In genomic region chr12:12063910-12064309, GRCm38 (mm10) we compare ENCODE assay signal across 15 mouse cellular contexts.
DNase-seq lines count a peak whose midpoint lies in the region; ATAC-seq and TF ChIP-seq lines count a peak whose summit lies in the region.
"Had no signal": no experiment of that assay in that cellular context is flagged by ENCODE, and none has a peak within 500 bp of the region (broad histone marks: within the 10 kb centered on the region; RNA-seq: fewer than 3 reads in every experiment).

No protein-coding gene starts in this region.

- H3K9me3 ChIP-seq in heart, embryonic 10.5 days, result no peaks in the 10 kb centered on the region
- H3K9me3 ChIP-seq in liver, embryonic 11.5 days (ENCODE audit: control insufficient read depth, low read length), result no peaks in the 10 kb centered on the region
- H3K9me3 ChIP-seq: heart, embryonic 12.5 days; liver, embryonic 13.5 days had no signal

- no peaks in the 10 kb centered on the region for H3K27me3 ChIP-seq in heart, embryonic 10.5 days (ENCODE audit: insufficient read depth, poor library complexity, severe bottlenecking)
- H3K27me3 ChIP-seq in liver, embryonic 11.5 days (replicated peaks; ENCODE audit: control insufficient read depth, insufficient read depth, low read length), result no peaks in the 10 kb centered on the region
- no peaks in the 10 kb centered on the region for H3K27me3 ChIP-seq in kidney, adult 2 months (replicated peaks; ENCODE audit: control insufficient read depth, insufficient read depth, low read length)
- H3K27me3 ChIP-seq: heart, embryonic 12.5 days; liver, embryonic 13.5 days had no signal

- no peak overlapping the region for H3K27ac ChIP-seq in heart, embryonic 10.5 days
- no peak overlapping the region for H3K27ac ChIP-seq in liver, embryonic 11.5 days (ENCODE audit: low read depth, low read length)
- H3K27ac ChIP-seq in kidney, adult 2 months (ENCODE audit: insufficient read depth, low read depth, low read length), result no peak overlapping the region
- H3K27ac ChIP-seq: liver, embryonic 13.5 days; macrophage had no signal

- H3K4me1 ChIP-seq in heart, embryonic 10.5 days, result no peaks in the 10 kb centered on the region
- H3K4me1 ChIP-seq in liver, embryonic 11.5 days (replicated peaks; ENCODE audit: control insufficient read depth, insufficient read depth, low read length), result no peaks in the 10 kb centered on the region
- H3K4me1 ChIP-seq in kidney, adult 2 months (ENCODE audit: control insufficient read depth, insufficient read depth, low read length), result no peaks in the 10 kb centered on the region
- H3K4me1 ChIP-seq: heart, embryonic 12.5 days; liver, embryonic 13.5 days had no signal

- WGBS in heart, embryonic 10.5 days, result 76% methylated on average over 1 of the region's 1 CpGs
- WGBS in liver, embryonic 11.5 days, result 68% methylated on average over 1 of the region's 1 CpGs
- 22% methylated on average over 1 of the region's 1 CpGs for WGBS in kidney, adult 2 months

- intact Hi-C loops in left cerebral cortex, postnatal 36 days (cut with DNase I), result no loop called here

- TF ChIP-seq CTCF in kidney, adult 2 months (conservative IDR thresholded peaks at IDR 0.05; ENCODE audit: insufficient read depth, insufficient read length, low read depth, low read length), result no peak

- peak; percentile 49 for DNase-seq in heart, adult 11 months
- DNase-seq in heart, embryonic 10.5 days (ENCODE audit: low spot score), result no peak
- peak; percentile 48 for DNase-seq in right cerebral cortex, adult 18-20 months
- no peak for DNase-seq in right cerebral cortex, postnatal 14 days
- peak; percentile 13 to 26 for DNase-seq in left cerebral cortex, postnatal 36 days (ENCODE audit: low spot score in 2 of 2)
- DNase-seq in liver, embryonic 11.5 days (ENCODE audit: low spot score), result no peak
- no peak for DNase-seq in kidney, adult 2 months
- DNase-seq in spleen, postnatal 14 days (ENCODE audit: low spot score in 2 of 2), result no peak
- DNase-seq: adrenal gland, postnatal 10 days; kidney, postnatal 4 days; liver, embryonic 13.5 days; thymus, postnatal 36 days had no signal

- no peak overlapping the region for H3K4me2 ChIP-seq in liver, embryonic 11.5 days
- H3K4me2 ChIP-seq: heart, embryonic 12.5 days; liver, embryonic 13.5 days had no signal

- no peaks in the 10 kb centered on the region for H3K36me3 ChIP-seq in heart, embryonic 10.5 days
- no peaks in the 10 kb centered on the region for H3K36me3 ChIP-seq in liver, embryonic 11.5 days (ENCODE audit: control insufficient read depth, insufficient read depth, low read length)
- H3K36me3 ChIP-seq in kidney, adult 2 months (ENCODE audit: control insufficient read depth, insufficient read depth, low read length), result no peaks in the 10 kb centered on the region
- H3K36me3 ChIP-seq: heart, embryonic 12.5 days; liver, embryonic 13.5 days had no signal

- no peak overlapping the region for H3K4me3 ChIP-seq in heart, embryonic 10.5 days
- H3K4me3 ChIP-seq in liver, embryonic 11.5 days (ENCODE audit: low read depth, low read length), result no peak overlapping the region
- H3K4me3 ChIP-seq in kidney, adult 2 months (ENCODE audit: insufficient read depth, low read depth, low read length), result no peak overlapping the region
- H3K4me3 ChIP-seq: heart, embryonic 12.5 days; liver, embryonic 13.5 days had no signal

- no peak for TF ChIP-seq POLR2A in kidney, adult 2 months (IDR thresholded peaks at IDR 0.05; ENCODE audit: low read depth, low read length)

- no peak for ATAC-seq in liver, embryonic 11.5 days (replicated peaks; ENCODE audit: low FRiP score)
- ATAC-seq: Patski had no signal

- H3K9ac ChIP-seq in liver, embryonic 11.5 days (ENCODE audit: low read depth, low read length), result no peak overlapping the region
- H3K9ac ChIP-seq: heart, embryonic 12.5 days; liver, embryonic 13.5 days had no signal

Comparison
In these comparisons a context has a peak if more than half of its experiments do, and no peak if none do; other contexts are left out.
1. DNase-seq: peak in heart, adult 11 months (single experiment), right cerebral cortex, adult 18-20 months (single experiment) and left cerebral cortex, postnatal 36 days (2 of 2); none in heart, embryonic 10.5 days (single experiment), right cerebral cortex, postnatal 14 days (single experiment), liver, embryonic 11.5 days (single experiment), kidney, adult 2 months (single experiment) and spleen, postnatal 14 days (0 of 2).